Mouse (Mus musculus) embryonic fibroblast, embryonic 13.5 days (primary cell): ENCODE data around the gene Hist1h1c.

Experiments
- CTCF ChIP-seq: IDR thresholded peaks from 2 replicates; pipeline ENCODE4 v1.5.1; 2011; ENCODE audit warnings: mild to moderate bottlenecking, control low read depth, low read length, moderate library complexity, borderline replicate concordance; ENCODE audit not compliant: insufficient read depth
- POLR2A ChIP-seq: IDR thresholded peaks from 2 replicates; pipeline ENCODE4 v1.6.1; 2011; ENCODE audit warnings: low read depth, mild to moderate bottlenecking, control low read depth, low read length, moderate library complexity

DNA sequence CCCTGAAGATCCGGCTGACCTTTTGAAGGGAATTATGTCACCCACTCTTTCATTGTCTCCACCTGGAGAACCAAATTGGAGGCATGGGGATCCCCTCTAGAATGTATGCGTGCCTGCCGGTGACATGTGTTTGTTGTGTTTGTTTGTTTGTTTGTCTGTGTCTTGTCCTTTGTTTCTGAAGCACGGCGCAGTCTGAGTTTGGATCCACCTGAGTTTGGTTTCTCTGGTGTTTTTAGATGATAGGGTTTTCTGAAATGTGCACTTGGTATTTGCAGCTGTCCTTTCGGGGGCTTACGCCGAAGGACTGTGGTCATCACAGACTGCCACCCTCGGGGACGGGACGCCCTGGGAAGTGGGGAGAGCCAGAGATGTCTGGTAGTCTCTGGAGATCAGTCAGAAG lies 21.4 kb upstream of the Hist1h1c start:
- TF ChIP-seq CTCF (no peak), POLR2A (no peak)
